Mouse (Mus musculus): Measurements from ENCODE around the gene Sox6. TPM values are rescaled to one million over a fixed set of nuclear protein-coding genes. Genes with fewer than 3 reads are reported as not detected.

The Sox6 gene
- polyA plus RNA-seq, 1 experiment from 2014 or later = 24.3 TPM

DNA sequence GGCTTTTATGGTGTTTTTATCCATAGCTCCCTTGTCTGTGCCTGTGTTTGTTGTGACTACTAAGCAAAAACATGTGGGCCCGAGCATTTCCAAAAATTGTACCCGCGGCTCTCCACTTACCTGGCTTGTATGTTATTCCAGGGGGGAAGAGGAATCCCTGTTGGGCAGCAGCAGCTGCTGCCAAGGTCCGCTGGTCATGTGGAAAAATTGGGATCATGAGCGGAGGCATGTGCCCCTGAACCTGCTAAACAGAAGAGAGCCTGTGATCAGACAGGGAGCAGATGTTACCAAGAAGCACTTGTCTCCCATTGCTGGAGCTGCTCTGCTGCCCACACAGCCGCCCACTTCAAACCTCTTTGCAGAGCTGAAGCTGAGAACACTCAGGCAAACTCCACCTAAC lies 441.2 kb downstream of the Sox6 start:
- WGBS = 41% methylated on average over 6 of the region's 6 CpGs
- Histone ChIP-seq H3K4me3 (replicated peaks; ENCODE audit: low read depth, low read length) (no peak overlapping the region), H3K9me3 (replicated peaks; ENCODE audit: low read length) (no peaks in the 10 kb centered on the region), H3K4me2 (ENCODE audit: low read length) (no peak overlapping the region), H3K4me1 (replicated peaks; ENCODE audit: insufficient read depth, low read length) (no peaks in the 10 kb centered on the region), H3K36me3 (ENCODE audit: insufficient read depth, low read length) (no peaks in the 10 kb centered on the region), H3K27ac (no peak overlapping the region), H3K27me3 (ENCODE audit: insufficient read depth, low read length) (no peaks in the 10 kb centered on the region), H3K9ac (ENCODE audit: low read depth, low read length) (no peak overlapping the region)
- no peak for ATAC-seq (replicated peaks; ENCODE audit: low FRiP score, low read depth)
- TF ChIP-seq CTCF (IDR thresholded peaks at IDR 0.05; ENCODE audit: low read depth) = no peak
- peak; percentile 57 for DNase-seq (ENCODE audit: low spot score)

DNA sequence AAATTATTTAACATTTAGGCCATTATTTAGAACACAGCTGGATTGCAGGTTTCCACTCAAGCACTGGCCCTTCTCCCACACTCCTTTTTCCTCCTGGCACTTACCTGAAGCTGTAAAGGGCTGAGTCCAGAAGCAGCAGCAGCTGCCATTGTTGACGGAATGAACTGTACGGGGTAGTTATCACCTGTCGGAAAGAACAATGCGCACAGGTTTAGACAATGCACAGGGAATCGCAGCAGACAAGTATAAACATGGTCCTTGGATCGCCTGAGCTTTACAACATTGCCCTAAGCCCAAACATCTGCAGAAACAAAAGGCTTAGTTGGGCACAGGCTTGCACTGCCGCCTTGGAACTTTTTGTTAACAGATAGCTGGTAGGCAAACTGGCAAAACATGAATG lies 458.1 kb downstream of the Sox6 start:
- H3K27ac ChIP-seq = no peak overlapping the region
- H3K36me3 ChIP-seq (ENCODE audit: insufficient read depth, low read length) = no peaks in the 10 kb centered on the region
- no peak overlapping the region for H3K4me3 ChIP-seq (replicated peaks; ENCODE audit: low read depth, low read length)
- no peak for TF ChIP-seq CTCF (IDR thresholded peaks at IDR 0.05; ENCODE audit: low read depth)
- no peak for DNase-seq (ENCODE audit: low spot score)
- no peaks in the 10 kb centered on the region for H3K9me3 ChIP-seq (replicated peaks; ENCODE audit: low read length)
- no peak for ATAC-seq (replicated peaks; ENCODE audit: low FRiP score, low read depth)
- H3K4me2 ChIP-seq (ENCODE audit: low read length) = no peak overlapping the region
- H3K4me1 ChIP-seq (replicated peaks; ENCODE audit: insufficient read depth, low read length) = no peaks in the 10 kb centered on the region
- H3K27me3 ChIP-seq (ENCODE audit: insufficient read depth, low read length) = no peaks in the 10 kb centered on the region
- no peak overlapping the region for H3K9ac ChIP-seq (ENCODE audit: low read depth, low read length)
- WGBS = 81% methylated on average over 7 of the region's 7 CpGs

DNA sequence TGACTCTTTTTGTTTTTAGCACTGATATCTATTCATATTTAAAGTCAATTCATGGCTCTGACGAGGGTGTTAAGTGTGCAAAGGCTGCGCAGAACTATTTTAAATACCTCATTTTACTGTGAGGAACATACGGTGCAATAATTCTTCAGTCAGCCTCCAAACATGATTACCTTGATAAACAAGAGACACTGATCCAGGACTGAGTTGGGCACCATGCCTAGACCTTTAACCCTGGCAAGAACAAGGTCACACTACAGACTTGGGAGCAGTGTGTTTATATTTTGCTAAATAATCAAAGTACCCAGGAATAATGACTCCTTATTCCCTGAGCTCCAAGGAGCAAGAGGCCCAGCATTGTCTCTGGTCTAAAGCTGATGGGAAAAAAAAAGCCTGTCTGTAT lies 458.8 kb downstream of the Sox6 start:
- ATAC-seq (replicated peaks; ENCODE audit: low FRiP score, low read depth) = no peak
- no peak overlapping the region for H3K9ac ChIP-seq (ENCODE audit: low read depth, low read length)
- no peaks in the 10 kb centered on the region for H3K4me1 ChIP-seq (replicated peaks; ENCODE audit: insufficient read depth, low read length)
- 86% methylated on average over 3 of the region's 3 CpGs for WGBS
- H3K27ac ChIP-seq = no peak overlapping the region
- no peak for DNase-seq (ENCODE audit: low spot score)
- H3K4me2 ChIP-seq (ENCODE audit: low read length) = no peak overlapping the region
- no peak overlapping the region for H3K4me3 ChIP-seq (replicated peaks; ENCODE audit: low read depth, low read length)
- H3K27me3 ChIP-seq (ENCODE audit: insufficient read depth, low read length) = no peaks in the 10 kb centered on the region
- no peaks in the 10 kb centered on the region for H3K36me3 ChIP-seq (ENCODE audit: insufficient read depth, low read length)
- TF ChIP-seq CTCF (IDR thresholded peaks at IDR 0.05; ENCODE audit: low read depth) = no peak
- H3K9me3 ChIP-seq (replicated peaks; ENCODE audit: low read length) = no peaks in the 10 kb centered on the region

DNA sequence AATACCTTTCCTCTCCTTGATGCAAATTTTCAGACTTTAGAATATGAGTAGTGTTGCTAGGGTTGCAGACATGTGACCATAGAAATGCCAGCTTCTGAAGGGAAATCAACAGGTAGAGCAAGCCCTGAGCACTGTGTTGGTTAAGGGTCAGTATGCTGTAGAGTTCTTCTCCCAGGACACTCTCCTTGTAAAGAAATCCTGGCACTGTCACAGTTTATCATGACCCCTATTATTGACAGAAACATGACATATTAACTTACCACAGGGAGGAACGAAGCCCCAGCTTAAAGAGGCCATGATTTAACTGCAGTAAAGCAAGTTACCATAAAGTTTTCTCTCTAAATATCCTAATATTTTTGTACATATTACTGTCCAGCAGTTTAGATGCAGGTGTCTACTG lies 462.2 kb downstream of the Sox6 start:
- no peaks in the 10 kb centered on the region for H3K9me3 ChIP-seq (replicated peaks; ENCODE audit: low read length)
- H3K4me3 ChIP-seq (replicated peaks; ENCODE audit: low read depth, low read length) = no peak overlapping the region
- no peak overlapping the region for H3K9ac ChIP-seq (ENCODE audit: low read depth, low read length)
- H3K4me2 ChIP-seq (ENCODE audit: low read length) = no peak overlapping the region
- DNase-seq (ENCODE audit: low spot score) (no peak), ATAC-seq (replicated peaks; ENCODE audit: low FRiP score, low read depth) (no peak)
- 68% methylated on average over 1 of the region's 1 CpGs for WGBS
- H3K27ac ChIP-seq = no peak overlapping the region
- H3K27me3 ChIP-seq (ENCODE audit: insufficient read depth, low read length) = no peaks in the 10 kb centered on the region
- H3K36me3 ChIP-seq (ENCODE audit: insufficient read depth, low read length) = no peaks in the 10 kb centered on the region
- TF ChIP-seq CTCF (IDR thresholded peaks at IDR 0.05; ENCODE audit: low read depth) = no peak
- H3K4me1 ChIP-seq (replicated peaks; ENCODE audit: insufficient read depth, low read length) = no peaks in the 10 kb centered on the region

DNA sequence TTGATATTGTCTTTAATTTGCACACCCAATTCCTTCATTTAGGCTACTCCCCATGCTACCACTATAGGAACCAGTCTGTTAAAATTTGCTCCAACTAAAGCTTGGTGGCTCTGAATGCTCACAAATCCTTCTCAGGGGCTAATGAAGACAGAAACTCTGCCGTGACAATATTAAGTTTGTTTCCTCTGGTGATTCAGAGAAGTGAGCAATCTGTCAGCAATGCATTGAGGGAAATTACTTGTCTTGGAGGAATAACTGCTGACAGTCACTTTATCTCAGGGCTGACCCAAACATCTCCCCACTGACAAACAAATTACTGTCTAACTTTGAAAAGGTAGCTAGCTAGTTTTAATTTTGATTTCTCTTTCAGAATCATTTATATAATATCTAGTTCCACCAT lies 463.8 kb downstream of the Sox6 start:
- Histone ChIP-seq H3K9ac (ENCODE audit: low read depth, low read length) (no peak overlapping the region), H3K4me1 (replicated peaks; ENCODE audit: insufficient read depth, low read length) (no peaks in the 10 kb centered on the region), H3K4me3 (replicated peaks; ENCODE audit: low read depth, low read length) (no peak overlapping the region), H3K27ac (no peak overlapping the region), H3K9me3 (replicated peaks; ENCODE audit: low read length) (no peaks in the 10 kb centered on the region), H3K27me3 (ENCODE audit: insufficient read depth, low read length) (no peaks in the 10 kb centered on the region), H3K4me2 (ENCODE audit: low read length) (no peak overlapping the region), H3K36me3 (ENCODE audit: insufficient read depth, low read length) (no peaks in the 10 kb centered on the region)
- ATAC-seq (replicated peaks; ENCODE audit: low FRiP score, low read depth) (no peak), DNase-seq (ENCODE audit: low spot score) (no peak)
- TF ChIP-seq CTCF (IDR thresholded peaks at IDR 0.05; ENCODE audit: low read depth) = no peak
- 42% methylated on average over 1 of the region's 1 CpGs for WGBS

DNA sequence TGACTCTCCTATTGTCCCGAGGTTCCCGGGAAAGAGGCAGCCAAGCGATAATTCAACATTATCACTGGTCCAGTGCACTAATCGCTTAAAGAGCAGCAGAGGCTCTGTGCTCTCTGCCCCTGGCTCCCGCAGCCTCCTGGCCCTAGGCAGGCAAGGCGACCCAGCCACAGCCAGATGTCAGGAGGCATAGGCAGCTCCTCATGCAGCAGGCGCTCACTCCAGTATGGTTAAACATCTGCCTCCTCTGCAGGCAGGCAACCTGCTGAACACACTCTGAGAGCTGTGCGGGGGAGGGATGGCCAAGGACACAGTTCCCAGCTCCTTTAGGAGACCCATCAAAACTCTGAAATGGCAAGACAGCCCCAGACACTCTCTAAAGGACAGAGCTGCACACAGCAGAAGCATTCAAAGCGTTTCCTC lies 469.8 kb downstream of the Sox6 start:
- no peak overlapping the region for H3K4me3 ChIP-seq (replicated peaks; ENCODE audit: low read depth, low read length)
- no peak overlapping the region for H3K27ac ChIP-seq
- 0 out of 2 replicates have a peak, but pooled peaks cover 6% of the 10 kb centered on the region for H3K4me1 ChIP-seq (replicated peaks; ENCODE audit: insufficient read depth, low read length)
- H3K9me3 ChIP-seq (replicated peaks; ENCODE audit: low read length) = no peaks in the 10 kb centered on the region
- WGBS = 20% methylated on average over 9 of the region's 9 CpGs
- DNase-seq (ENCODE audit: low spot score) (peak; percentile 52), ATAC-seq (replicated peaks; ENCODE audit: low FRiP score, low read depth) (peak; percentile 76; the same call in 1 of the 2 replicates)
- peak overlapping the region; percentile 36 for H3K4me2 ChIP-seq (ENCODE audit: low read length)
- H3K36me3 ChIP-seq (ENCODE audit: insufficient read depth, low read length) = no peaks in the 10 kb centered on the region
- no peak overlapping the region for H3K9ac ChIP-seq (ENCODE audit: low read depth, low read length)
- no peaks in the 10 kb centered on the region for H3K27me3 ChIP-seq (ENCODE audit: insufficient read depth, low read length)
- TF ChIP-seq CTCF (IDR thresholded peaks at IDR 0.05; ENCODE audit: low read depth) = no peak

DNA sequence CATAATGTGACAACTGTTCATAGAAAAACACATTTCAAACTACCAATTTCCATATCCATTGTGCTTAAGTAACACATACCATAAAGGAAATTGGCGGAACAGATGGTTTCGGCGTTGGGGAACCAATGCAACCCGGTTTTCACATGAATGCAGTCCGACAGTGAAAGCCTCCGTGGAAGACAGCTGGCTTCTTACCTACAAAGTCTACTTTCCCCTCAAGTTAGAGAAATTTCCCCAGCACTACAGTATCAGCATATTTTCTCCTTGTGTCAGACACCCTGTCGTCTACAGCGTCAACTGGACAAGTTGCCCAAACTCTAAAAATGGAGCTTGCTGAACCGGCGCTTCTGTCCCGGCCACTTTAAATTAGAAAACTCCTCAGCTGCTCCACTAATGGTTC lies 470.3 kb downstream of the Sox6 start:
- Histone ChIP-seq H3K4me2 (ENCODE audit: low read length) (peak overlapping the region; percentile 36; the same call in 1 of the 2 replicates), H3K36me3 (ENCODE audit: insufficient read depth, low read length) (no peaks in the 10 kb centered on the region)
- no peak for DNase-seq (ENCODE audit: low spot score)

More for the DNA sequence above, 470.3 kb downstream of the Sox6 start:
- Histone ChIP-seq H3K27me3 (ENCODE audit: insufficient read depth, low read length) (no peaks in the 10 kb centered on the region), H3K9me3 (replicated peaks; ENCODE audit: low read length) (no peaks in the 10 kb centered on the region), H3K27ac (no peak overlapping the region), H3K4me1 (replicated peaks; ENCODE audit: insufficient read depth, low read length) (0 out of 2 replicates have a peak, but pooled peaks cover 6% of the 10 kb centered on the region), H3K9ac (ENCODE audit: low read depth, low read length) (no peak overlapping the region), H3K4me3 (replicated peaks; ENCODE audit: low read depth, low read length) (no peak overlapping the region)
- 59% methylated on average over 11 of the region's 11 CpGs for WGBS
- no peak for TF ChIP-seq CTCF (IDR thresholded peaks at IDR 0.05; ENCODE audit: low read depth)
- ATAC-seq (replicated peaks; ENCODE audit: low FRiP score, low read depth) = no peak

Measured in kidney, postnatal 0 days (tissue).